Mouse (Mus musculus): Measurements from ENCODE around the gene Mrpl55. TPM values are rescaled to one million over a fixed set of nuclear protein-coding genes. Genes with fewer than 3 reads are reported as not detected.

The Mrpl55 gene
- total RNA-seq, 2 experiments from 2014 or later = 37.3 to 39.3 TPM

DNA sequence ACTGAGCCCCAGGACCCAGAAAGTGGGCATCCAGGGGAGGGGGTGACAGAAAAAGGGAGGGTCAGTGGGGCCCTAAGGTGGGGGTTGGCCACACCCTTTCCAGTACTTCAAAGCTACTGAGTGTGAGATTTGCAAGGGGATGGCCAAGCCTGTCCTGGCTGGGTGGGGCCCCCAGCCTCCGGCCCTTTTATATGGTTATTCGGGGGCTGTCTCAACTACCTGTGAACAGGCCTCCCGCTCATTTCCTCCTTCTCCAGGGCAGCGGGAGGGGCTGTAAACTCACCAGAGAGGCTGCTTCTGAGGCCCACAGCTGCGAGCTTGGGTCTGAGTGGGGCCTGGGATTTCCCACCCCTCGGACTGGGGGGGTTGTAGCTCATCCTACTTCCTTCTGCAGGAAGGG, 41.6 kb downstream of the Mrpl55 start:
- no peak overlapping the region for H3K27ac ChIP-seq
- DNase-seq (ENCODE audit: low spot score in 2 of 2) = no peak
- H3K4me3 ChIP-seq = no peak overlapping the region
- TF ChIP-seq CTCF (conservative IDR thresholded peaks at IDR 0.05) = no peak

DNA sequence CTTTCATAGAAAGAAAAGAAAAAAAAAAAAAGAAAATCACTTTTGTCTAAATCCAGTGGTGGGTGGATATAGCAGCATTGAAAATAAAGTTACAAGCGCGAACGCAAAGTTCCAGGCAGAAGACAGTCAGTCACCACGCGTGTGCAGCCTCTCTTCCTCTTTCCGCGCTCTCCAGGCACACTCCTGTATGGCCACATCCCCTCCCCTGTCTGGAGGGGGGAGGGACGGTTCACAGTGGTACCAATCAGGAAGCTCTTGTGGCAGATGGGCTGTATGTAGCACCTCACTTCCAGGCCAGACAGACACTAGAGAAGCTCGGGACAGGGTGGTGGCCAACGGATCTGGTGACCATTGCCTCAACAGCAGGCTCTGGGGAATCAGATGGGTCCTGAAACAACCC, 45.8 kb downstream of the Mrpl55 start:
- no peak for DNase-seq (ENCODE audit: low spot score in 2 of 2)
- H3K4me3 ChIP-seq = no peak overlapping the region
- H3K27ac ChIP-seq = no peak overlapping the region
- TF ChIP-seq CTCF (conservative IDR thresholded peaks at IDR 0.05) = no peak

Other genes starting within 250 kb of the Mrpl55 start
- 10 to 100 TPM; 66.0 to 69.3 TPM for gene Hist3h2a, start 247.8 kb upstream of the Mrpl55 start, total RNA-seq (2021)
- 1 to 10 TPM; 5.3 to 6.5 TPM for gene Trim17, start 247.8 kb upstream of the Mrpl55 start, total RNA-seq (2021)
- gene Trim11, start 224.4 kb upstream of the Mrpl55 start, total RNA-seq (2021) = 10 to 100 TPM; 32.5 to 35.5 TPM
- gene Obscn, start 66.1 kb upstream of the Mrpl55 start, total RNA-seq (2021) = 1 to 10 TPM; 1.2 to 1.5 TPM
- gene Iba57, start 38.7 kb upstream of the Mrpl55 start, total RNA-seq (2021) = 1 to 10 TPM; 7.8 to 8.7 TPM
- 10 to 100 TPM; 10.2 to 10.8 TPM for gene Gjc2, start 19.3 kb upstream of the Mrpl55 start, total RNA-seq (2021)
- gene Guk1, start 10.3 kb upstream of the Mrpl55 start, total RNA-seq (2021) = 100 to 1,000 TPM; 134 to 136 TPM
- gene 2310033P09Rik, start 5.8 kb downstream of the Mrpl55 start, total RNA-seq (2021) = 10 to 100 TPM; 21.6 to 22.3 TPM
- 100 to 1,000 TPM; 498 to 523 TPM for gene Arf1, start 25.8 kb downstream of the Mrpl55 start, total RNA-seq (2021)
- gene Wnt3a, start 88.3 kb downstream of the Mrpl55 start, total RNA-seq (2021) = under 1 TPM in 1 of 2 experiments, not detected in 1; 0.13 TPM
- gene Wnt9a, start 104.4 kb downstream of the Mrpl55 start, total RNA-seq (2021) = 1 to 10 TPM; 3.8 TPM
- not detected for gene Prss38, start 173.2 kb downstream of the Mrpl55 start, total RNA-seq (2021)
- 10 to 100 TPM; 27.0 to 28.0 TPM for gene Jmjd4, start 247.6 kb downstream of the Mrpl55 start, total RNA-seq (2021)
- 100 to 1,000 TPM; 341 to 356 TPM for gene Snap47, start 248.7 kb downstream of the Mrpl55 start, total RNA-seq (2021)

All from layer of hippocampus, adult 2 months (tissue).